Mouse (Mus musculus): ENCODE data around the gene Gm4559.
A peak's percentile ranks its signal among the peaks of the same experiment; 100 is the strongest.
"Not testable (repeated sequence)": the region's sequence is repeated elsewhere in the genome, so short reads cannot be mapped to it uniquely, and the experiment has no call there.

Gene Gm4559

GRCm38 (mm10) chr7:142278183-142278582, 4.0 kb upstream of the Gm4559 start:
- DNase-seq (ENCODE audit: low read depth, low spot score) = peak; percentile 35

DNA sequence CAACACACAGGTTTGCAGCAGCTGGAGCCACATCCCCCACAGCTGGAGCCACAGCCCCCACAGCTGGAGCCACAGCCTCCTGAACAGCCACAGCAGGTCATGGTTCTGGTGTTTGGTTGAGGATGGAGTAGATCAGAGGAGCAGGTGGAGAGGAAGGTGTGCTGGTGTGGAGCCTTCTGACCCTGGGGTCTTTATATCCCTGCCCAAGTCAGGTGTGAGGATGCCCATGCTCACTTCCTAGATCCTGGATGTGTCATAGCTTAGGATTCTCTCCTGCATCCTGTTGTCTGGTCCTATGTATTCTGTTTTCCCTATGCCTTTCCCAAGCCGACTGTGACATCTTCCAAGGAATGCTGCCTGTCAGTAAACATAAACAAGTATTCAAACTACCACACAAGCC, 15.9 kb downstream of the Gm4559 start, which contains the start of gene Gm2431:
Gene Gm2431 (minus strand): TSS at position 101 of the 400 bp plus-strand sequence.
- DNase-seq (ENCODE audit: low read depth, low spot score) = not testable (repeated sequence)

GRCm38 (mm10) chr7:142255517-142255916, 18.6 kb downstream of the Gm4559 start:
- DNase-seq (ENCODE audit: low read depth, low spot score) = peak; percentile 23

DNA sequence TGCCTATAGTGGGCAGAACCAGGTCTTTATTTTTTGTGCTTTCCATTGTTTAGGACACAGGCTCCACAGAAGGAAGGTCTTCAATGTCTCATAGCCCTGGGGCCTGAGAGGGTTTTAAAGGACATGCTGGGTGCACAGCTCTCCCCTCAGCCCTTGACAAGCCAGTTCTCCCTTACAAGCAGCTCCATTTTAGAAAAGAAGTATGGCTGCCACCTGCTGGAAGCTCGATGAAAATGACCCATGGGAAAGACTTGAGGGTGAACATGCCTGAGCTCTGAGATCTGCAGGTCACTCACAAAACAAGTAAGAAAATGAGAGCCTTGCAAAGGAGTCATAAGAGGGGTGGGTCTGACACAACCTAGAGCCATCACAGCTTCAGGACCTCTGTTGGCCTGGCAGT, 24.3 kb downstream of the Gm4559 start:
- DNase-seq (ENCODE audit: low read depth, low spot score) = peak; percentile 28

DNA sequence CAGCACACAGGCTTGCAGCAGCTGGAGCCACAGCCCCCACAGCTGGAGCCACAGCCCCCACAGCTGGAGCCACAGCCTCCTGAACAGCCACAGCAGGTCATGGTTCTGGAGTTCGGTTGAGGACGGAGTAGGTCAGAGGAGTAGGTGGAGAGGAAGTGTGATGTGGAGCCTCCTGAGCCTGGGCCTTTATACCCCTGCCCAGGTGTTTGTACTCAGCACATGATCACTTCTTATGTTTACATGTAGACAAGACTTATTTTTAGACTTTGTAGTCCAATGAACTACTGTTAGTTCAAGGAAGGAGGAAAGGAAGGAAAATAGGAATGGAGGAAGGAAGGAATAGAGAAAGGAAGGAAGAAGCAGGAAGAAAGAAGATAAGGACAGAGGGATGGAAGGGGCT, 33.2 kb downstream of the Gm4559 start, which contains the start of gene Gm40460:
Gene Gm40460 (minus strand): TSS at position 101 of the 400 bp plus-strand sequence.
- no peak for DNase-seq (ENCODE audit: low read depth, low spot score)

DNA sequence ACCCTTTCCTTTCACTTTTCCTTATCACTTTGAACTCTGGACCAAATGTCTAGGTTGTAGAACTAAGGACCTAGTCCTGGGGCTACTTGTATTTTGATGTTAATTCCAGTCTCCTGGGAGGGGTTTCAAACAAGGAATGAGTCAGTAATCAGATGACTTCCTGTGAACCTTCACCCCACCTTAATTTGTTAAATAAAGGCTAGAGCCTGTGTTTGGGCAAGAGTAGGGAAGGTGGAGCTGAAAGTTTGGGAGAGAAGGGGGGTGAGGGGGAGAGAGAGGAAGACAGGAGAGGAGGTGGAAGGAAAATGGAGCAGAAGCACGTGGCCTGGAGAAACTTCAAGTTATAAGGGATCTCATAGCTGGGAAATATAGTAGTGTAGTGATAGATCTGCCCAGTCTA, 42.6 kb downstream of the Gm4559 start:
- no peak for DNase-seq (ENCODE audit: low read depth, low spot score)

GRCm38 (mm10) chr7:142229871-142230270, 44.3 kb downstream of the Gm4559 start, which contains the start of gene Krtap5-5:
Krtap5-5 (minus strand) TSS chr7:142229971.
- not testable (repeated sequence) for DNase-seq (ENCODE audit: low read depth, low spot score)

- DNase-seq (ENCODE audit: low read depth, low spot score) = no peak
Observed at GRCm38 (mm10) chr7:142224518-142224917, 49.6 kb downstream of the Gm4559 start.

Data from retina, postnatal 7 days (tissue).